Mouse (Mus musculus) megakaryocyte, adult 5-6 weeks (primary cell): ENCODE measurements at regions not wholly inside any gene's neighbourhood (a gene's known extent, or its start where the extent isn't known, plus 50 kb on each side); places are given as distances from the start of the nearest gene placed in this dataset.

ENCODE experiments used
- ATAC-seq: 2 replicates; pipeline ENCODE4 v1.8.0; 2016; ENCODE audit warnings: mild to moderate bottlenecking, inconsistent platforms; ENCODE audit not compliant: poor library complexity, severe bottlenecking

- no peak for ATAC-seq
Measured at GRCm38 (mm10) chr8:116141363-116141762, 363.4 kb upstream of the Dynlrb2 start.

DNA sequence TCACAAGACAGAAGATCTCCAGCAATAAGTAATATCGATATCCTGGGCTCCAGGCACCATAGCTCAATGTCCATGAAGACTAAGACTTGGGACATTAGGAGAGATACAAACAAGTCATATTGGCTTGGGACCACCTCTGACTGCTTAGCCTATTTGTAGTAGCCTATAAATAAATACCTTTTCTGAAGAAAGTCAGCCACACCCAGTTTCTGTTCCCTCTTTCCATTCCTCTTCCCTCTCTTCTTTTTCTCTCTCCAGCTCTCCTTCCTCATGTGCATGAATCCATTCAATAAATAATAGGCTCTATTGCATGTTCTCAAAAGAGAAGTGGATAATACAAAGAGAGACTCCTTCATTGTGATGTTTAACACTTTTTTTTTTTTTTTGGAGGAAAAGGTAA lies 364.8 kb upstream of the Dynlrb2 start:
- ATAC-seq, result peak; percentile 51

DNA sequence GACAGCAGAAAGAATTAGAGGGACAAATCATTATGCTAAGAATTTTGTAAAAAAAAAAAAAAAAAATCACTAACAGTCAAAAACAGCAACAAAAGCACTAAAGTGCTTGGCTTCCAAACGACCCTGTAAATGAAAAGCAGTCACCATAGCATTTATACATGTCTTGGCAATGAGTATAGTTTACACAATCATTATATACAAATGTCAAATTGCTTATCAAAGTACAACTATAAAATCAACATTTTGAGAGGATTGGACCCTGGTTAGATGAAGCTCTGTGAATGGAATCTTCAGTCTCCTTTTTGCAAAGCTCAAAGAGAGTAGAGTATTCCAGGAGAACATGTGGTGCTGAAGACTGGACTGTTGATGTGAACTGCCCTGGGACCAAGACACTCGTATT lies 367.0 kb upstream of the Dynlrb2 start:
- ATAC-seq, result no peak

DNA sequence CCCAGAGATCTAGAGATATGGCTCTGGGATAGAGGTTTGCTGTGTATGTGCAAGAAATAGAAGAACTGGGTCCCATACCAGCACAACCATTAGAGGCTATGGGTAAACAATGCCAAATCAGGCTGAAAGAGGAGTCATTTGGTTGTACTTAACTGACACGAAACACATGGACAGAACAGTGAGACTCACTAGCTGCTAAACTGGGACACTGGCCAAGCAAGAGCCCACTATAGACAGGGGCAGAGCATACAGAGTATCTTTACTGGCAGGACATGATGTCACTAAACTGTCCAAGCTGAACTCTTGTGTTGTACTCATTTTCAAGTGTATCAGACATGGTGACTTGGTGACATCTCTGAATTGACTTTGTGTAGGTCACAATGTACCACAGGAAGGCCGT lies 371.3 kb upstream of the Dynlrb2 start:
- ATAC-seq, result no peak

DNA sequence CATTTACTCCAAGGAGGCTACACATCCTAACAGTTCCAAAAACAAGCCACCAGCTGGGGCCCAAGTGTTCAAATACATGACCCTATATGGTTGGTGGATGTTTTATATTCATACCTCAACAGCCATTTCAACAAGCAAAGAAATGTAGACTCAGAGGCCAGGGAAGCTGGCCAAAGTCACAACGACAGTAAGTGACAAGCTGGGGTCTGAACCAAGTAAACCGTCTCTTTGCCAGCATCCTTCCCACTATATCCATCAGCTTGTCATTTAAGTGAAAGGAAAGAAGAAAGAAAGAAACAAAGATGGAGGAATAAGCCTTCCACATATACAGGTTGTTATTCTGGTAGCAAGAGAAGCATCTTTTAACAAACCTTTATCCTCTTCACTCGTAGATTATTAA lies 371.7 kb upstream of the Dynlrb2 start:
- no peak for ATAC-seq

GRCm38 (mm10) chr8:116120067-116120466 lies 384.7 kb upstream of the Dynlrb2 start:
- ATAC-seq, result no peak

DNA sequence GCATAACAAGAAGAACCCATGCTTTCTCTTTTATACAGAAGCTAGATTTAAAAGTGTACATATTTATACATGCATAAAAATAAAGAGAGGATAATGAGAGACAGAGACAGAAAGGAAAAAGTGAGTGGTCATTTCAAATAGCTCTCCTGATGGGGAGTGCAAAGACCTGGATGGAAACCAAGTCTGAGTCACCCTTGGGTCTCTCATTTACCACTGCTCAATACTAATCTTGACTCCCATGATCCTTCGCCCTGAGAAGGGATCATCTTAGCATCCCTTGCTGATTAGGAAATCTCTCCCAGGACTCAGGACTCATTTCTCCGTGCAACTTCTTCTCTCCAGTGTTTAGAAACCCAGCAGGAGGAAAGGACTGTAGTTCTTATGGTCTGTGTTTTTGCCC lies 386.9 kb upstream of the Dynlrb2 start:
- ATAC-seq, result no peak

DNA sequence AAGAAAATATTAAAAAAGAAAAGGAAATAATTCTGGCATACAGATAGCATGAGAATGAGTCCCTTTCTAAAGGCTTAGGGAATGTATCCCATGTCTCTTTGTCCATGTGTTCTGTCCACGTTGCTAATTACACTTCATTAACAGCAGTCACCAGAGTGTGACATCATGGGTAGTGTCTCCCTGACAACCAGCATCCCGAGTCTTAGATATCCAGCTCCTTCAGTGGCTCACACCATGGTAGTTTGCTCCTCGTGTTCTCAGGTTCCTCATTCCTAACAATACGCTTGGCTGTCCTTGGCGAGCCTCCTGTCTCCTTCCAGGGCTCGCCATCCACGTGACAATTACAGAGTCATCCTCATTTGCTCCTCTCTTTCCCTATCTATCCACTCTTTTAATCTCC lies 388.1 kb upstream of the Dynlrb2 start:
- ATAC-seq, result no peak

- ATAC-seq, result no peak
Measured at GRCm38 (mm10) chr8:116115811-116116372, 388.9 kb upstream of the Dynlrb2 start.

DNA sequence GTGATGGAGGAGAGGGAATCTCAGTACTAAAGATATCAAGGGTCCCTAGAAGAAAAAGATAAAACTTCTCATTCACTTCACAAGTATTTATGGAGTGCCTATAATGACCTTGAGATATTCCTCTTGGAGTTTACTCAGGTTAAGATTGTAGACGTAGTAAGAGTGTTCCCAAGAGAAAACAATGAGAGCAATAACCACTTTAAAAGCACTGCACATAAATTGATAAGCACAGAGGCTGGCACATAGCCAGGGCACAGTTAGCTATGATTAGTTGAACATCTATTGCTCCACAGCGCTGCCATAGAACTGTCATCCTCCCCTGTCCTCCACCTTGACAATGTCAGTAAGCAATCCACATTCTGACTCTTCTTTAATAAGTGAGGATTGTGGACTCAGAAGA lies 389.8 kb upstream of the Dynlrb2 start:
- no peak for ATAC-seq

GRCm38 (mm10) chr8:116114502-116114901 lies 390.3 kb upstream of the Dynlrb2 start:
- ATAC-seq, result no peak

- no peak for ATAC-seq
Measured at GRCm38 (mm10) chr8:116111168-116111567, 393.6 kb upstream of the Dynlrb2 start.

DNA sequence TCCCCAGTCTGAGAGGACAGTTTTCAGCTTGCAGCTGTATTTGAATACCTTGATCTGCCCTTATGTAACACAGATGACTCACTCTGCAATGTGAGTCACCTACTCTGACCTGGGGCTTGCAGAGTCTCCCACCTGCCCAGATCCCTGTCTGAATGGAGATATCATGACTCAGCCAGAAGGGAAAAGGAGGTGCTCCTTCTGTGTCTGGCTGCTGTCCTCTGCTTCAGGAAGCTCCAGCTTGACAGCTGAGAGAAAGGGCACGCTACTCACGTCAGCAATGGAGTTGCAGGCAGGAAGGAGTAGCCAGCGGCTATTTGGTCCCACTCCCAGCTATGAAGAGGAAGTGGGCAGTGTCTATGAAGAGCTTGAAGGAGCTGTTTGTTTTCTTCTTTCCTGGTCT lies 389.1 kb upstream of the Maf start:
- ATAC-seq, result no peak

DNA sequence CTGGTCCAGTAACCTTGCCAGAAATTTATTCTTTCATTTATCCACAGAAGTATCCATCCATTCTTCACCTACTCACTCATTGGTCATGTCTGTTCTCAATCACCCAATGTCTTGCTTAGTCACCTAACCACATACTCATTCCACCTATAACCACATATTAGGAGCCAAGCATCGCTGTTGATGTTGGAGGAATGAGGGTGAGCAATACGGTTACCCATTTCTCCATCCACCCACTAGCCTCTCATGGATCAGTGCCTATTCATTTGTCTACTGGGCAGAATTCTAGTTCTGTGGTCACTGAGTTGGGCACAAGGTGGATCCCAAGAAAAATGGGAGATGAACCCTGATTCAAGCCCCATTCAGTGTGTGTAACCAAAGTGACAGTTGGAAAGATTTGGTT lies 375.6 kb upstream of the Maf start:
- ATAC-seq, result no peak

DNA sequence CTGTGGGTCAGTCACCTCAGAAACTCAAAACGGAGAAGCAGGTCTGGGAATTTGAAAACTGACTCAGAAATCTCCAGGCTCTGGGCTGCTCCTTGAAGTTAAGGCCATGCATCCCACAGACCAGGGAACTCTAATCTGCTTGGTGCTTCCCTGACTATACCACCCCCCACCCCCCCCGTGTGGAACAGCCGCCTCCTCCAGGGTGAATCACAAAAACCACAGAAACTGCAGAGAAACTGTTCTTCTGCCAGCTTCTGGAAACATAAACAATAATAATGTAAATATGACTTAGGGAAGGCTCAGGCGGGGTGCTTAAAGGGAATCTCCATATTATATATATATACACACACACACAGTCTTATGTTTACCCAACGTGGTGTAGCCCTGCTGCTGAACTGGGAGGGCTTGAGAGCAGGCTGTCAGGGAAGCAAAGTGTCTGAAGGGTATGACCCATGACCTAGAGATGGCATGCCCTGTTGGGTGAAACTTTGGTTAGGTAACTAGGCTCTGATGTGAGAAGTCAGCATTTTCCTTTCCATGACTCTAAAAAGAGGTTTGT lies 371.3 kb upstream of the Maf start:
- no peak for ATAC-seq

DNA sequence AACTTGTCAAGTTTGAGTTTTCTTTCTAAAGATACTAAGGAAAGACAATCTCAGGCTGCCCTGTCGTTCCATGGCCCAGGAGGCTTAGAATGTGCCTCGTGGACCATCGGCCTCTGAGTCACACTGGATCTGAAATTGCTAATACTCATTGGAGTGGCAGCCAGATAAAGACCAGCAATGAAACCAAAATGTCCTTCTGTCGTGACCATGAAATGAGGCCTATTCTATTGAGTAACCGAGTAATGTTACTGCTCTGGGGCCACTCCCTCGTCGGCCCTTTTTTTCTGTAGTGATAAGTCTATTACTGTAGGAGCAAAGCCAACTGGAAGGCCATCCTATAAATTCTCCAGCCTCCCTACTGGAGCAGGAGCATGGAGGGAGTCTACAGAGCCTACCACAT lies 363.9 kb upstream of the Maf start:
- no peak for ATAC-seq

DNA sequence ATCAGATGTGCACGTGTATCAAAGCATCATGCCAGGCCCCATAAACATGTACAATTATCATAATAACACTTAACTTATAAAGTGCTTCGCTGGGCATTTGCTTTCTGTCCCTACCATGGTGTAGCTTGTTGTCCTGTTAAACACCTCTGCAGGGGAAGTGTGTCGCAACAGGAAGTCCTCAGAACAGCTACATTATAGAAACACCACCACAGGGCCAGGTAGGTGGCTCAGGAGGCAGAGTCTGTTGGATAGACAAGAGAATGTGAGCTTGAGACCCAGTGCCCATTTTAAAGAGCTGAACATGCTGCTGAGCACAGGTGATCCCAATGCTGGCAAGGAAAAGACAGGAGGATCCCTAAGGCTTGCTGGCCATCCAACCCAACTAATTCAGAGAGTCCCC lies 361.9 kb upstream of the Maf start:
- no peak for ATAC-seq

- ATAC-seq, result no peak
Measured at GRCm38 (mm10) chr8:116067978-116068375, 360.4 kb upstream of the Maf start.

DNA sequence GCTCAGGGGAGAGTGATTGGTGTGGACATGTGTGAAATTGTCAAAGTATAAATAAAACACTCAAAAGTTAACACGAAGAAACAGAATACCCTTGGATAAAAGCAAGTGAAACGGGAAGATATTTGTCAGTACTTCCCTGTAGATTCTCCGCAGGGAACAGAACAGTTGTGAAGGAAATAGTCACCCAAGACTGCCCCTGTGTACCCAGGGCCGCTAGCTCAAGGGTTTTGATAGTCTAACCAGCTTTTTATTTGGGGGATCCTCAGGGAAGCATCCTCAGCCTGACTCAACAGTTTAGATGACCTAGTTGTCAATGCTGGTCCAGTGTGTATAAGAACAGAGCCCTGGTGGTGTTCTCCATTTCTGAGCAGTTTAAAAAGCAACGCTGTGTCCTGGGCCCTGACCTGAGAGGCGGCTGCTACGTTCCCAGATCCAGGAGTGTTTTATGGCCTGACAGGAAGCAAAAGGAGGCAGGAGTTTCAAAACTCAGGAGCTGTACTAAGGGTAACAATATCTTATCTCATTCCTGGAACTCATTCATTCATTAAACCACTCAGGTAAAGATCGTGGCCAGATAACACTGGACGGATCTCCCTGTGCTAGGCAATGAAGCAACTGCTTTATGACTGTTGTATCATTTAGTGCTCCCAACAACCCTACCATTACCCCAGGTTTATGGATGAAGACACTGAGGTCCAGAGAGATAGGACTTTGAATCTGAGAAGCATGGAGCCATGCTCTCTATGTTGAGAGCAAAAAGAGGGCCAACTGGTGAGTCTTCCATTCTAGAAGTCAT lies 359.8 kb upstream of the Maf start:
- ATAC-seq, result no peak

DNA sequence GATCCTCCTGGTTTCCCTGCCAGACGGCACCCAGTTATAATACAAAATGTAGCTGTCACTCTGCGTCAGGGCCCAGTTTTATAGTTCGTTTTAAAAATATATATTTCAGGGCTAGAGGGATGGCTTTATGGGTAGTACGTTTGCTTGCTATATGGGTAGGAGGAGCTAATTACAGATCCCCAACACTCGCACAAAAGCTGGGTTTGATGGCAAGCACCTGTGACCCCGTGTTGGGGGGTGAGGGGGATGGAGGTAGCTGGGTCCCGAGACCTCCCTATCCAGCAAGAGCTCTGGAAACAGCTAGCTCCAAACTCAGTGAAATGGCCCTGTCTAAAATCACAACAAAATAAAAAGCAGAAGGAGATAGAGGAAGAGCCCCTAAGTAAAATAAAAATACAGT lies 358.3 kb upstream of the Maf start:
- no peak for ATAC-seq

GRCm38 (mm10) chr8:116065327-116065726 lies 357.7 kb upstream of the Maf start:
- no peak for ATAC-seq

DNA sequence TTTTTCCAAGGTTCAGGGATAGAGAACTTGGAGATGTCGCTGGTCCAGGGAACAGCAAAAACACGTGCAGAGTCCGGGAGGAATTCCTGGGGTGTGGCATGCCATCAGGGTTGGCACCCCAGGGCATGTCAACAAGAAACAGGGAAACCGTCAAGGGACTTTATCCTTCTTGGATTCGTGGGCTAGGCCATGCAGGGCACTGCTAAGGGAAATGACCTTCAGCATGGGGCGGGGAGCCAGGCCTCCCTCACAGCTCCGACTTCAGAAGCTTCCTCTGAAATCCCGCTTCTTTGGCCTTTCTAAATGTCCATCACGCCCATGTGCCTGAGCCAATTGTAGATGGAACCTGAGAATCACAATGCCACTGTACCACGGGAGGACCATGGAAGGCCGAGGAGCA lies 357.0 kb upstream of the Maf start:
- ATAC-seq, result no peak

- no peak for ATAC-seq
Measured at GRCm38 (mm10) chr8:116063541-116063940, 355.9 kb upstream of the Maf start.
